Mouse (Mus musculus): ENCODE results near the gene Fbxo30.
"Not testable (repeated sequence)": the region's sequence is repeated elsewhere in the genome, so short reads cannot be mapped to it uniquely, and the experiment has no call there.

GRCm38 (mm10) chr10:11317856-11318454 lies 36.8 kb downstream of the Fbxo30 start:
- not testable (repeated sequence) for TF ChIP-seq CTCF (IDR thresholded peaks at IDR 0.05; ENCODE audit: control insufficient read depth, insufficient read depth, insufficient read length); USF1 (IDR thresholded peaks at IDR 0.05; ENCODE audit: low read depth)
